Mouse (Mus musculus): ENCODE results near the gene Tmem88b. TPM values are rescaled to one million over a fixed set of nuclear protein-coding genes. Genes with fewer than 3 reads are reported as not detected.

Tmem88b gene
- total RNA-seq, 2 experiments from 2014 or later = 1.3 TPM

Small RNAs within 50 kb of the gene (microRNA-seq; reads per million reads assigned to microRNA genes)
- not detected for gene Gm27743

Other genes with a start within 250 kb of the Tmem88b start
- 10 to 100 TPM; 58.8 to 59.5 TPM for gene Nadk, start 223.5 kb downstream of the Tmem88b start, total RNA-seq (2021)
- 10 to 100 TPM; 39.1 to 40.6 TPM for gene Slc35e2, start 184.5 kb downstream of the Tmem88b start, total RNA-seq (2021)
- gene Cdk11b, start 161.0 kb downstream of the Tmem88b start, total RNA-seq (2021) = 10 to 100 TPM; 55.5 to 60.6 TPM
- not detected for gene Gm10563, start 140.5 kb downstream of the Tmem88b start, total RNA-seq (2021)
- gene Mmp23, start 132.5 kb downstream of the Tmem88b start, total RNA-seq (2021) = 1 to 10 TPM; 3.9 to 4.8 TPM
- 100 to 1,000 TPM in 1 of 2 experiments, 10 to 100 TPM in 1; 91.0 to 105 TPM for gene Mib2, start 116.7 kb downstream of the Tmem88b start, total RNA-seq (2021)
- 10 to 100 TPM; 20.3 to 22.0 TPM for gene Fndc10, start 91.5 kb downstream of the Tmem88b start, total RNA-seq (2021)
- 10 to 100 TPM; 82.1 to 83.7 TPM for gene Ssu72, start 81.1 kb downstream of the Tmem88b start, total RNA-seq (2021)
- gene Tmem240, start 51.1 kb downstream of the Tmem88b start, total RNA-seq (2021) = 10 to 100 TPM; 41.0 to 44.8 TPM
- 10 to 100 TPM; 64.8 to 69.8 TPM for gene Atad3a, start 24.8 kb downstream of the Tmem88b start, total RNA-seq (2021)
- gene Vwa1, start 11.2 kb downstream of the Tmem88b start, total RNA-seq (2021) = 10 to 100 TPM; 15.6 to 16.4 TPM
- gene Ankrd65, start 4.6 kb upstream of the Tmem88b start, total RNA-seq (2021) = not detected
- 100 to 1,000 TPM; 102 to 104 TPM for gene Mrpl20, start 17.0 kb upstream of the Tmem88b start, total RNA-seq (2021)
- 10 to 100 TPM; 84.1 to 85.0 TPM for gene Ccnl2, start 26.6 kb upstream of the Tmem88b start, total RNA-seq (2021)
- 10 to 100 TPM; 59.7 to 62.7 TPM for gene Aurkaip1, start 45.4 kb upstream of the Tmem88b start, total RNA-seq (2021)
- 10 to 100 TPM; 15.0 to 15.1 TPM for gene Mxra8, start 53.8 kb upstream of the Tmem88b start, total RNA-seq (2021)
- 10 to 100 TPM; 82.5 to 88.2 TPM for gene Dvl1, start 61.5 kb upstream of the Tmem88b start, total RNA-seq (2021)
- gene Tas1r3, start 77.5 kb upstream of the Tmem88b start, total RNA-seq (2021) = under 1 TPM; 0.28 to 0.32 TPM
- gene Cptp, start 83.6 kb upstream of the Tmem88b start, total RNA-seq (2021) = 10 to 100 TPM; 26.6 to 27.5 TPM
- 10 to 100 TPM; 44.1 to 54.7 TPM for gene Ints11, start 83.7 kb upstream of the Tmem88b start, total RNA-seq (2021)
- gene Pusl1, start 105.9 kb upstream of the Tmem88b start, total RNA-seq (2021) = 10 to 100 TPM; 62.3 to 68.1 TPM
- 100 to 1,000 TPM; 164 to 168 TPM for gene Acap3, start 105.9 kb upstream of the Tmem88b start, total RNA-seq (2021)
- gene Ube2j2, start 158.0 kb upstream of the Tmem88b start, total RNA-seq (2021) = 100 to 1,000 TPM in 1 of 2 experiments, 10 to 100 TPM in 1; 96.0 to 101 TPM
- 10 to 100 TPM; 12.0 to 14.8 TPM for gene C1qtnf12, start 176.4 kb upstream of the Tmem88b start, total RNA-seq (2021)
- gene B3galt6, start 206.8 kb upstream of the Tmem88b start, total RNA-seq (2021) = 10 to 100 TPM; 12.9 to 13.7 TPM
- gene Sdf4, start 207.0 kb upstream of the Tmem88b start, total RNA-seq (2021) = 100 to 1,000 TPM; 111 to 112 TPM
- gene Tnfrsf4, start 228.0 kb upstream of the Tmem88b start, total RNA-seq (2021) = 1 to 10 TPM; 1.3 to 1.5 TPM
- gene Tnfrsf18, start 240.3 kb upstream of the Tmem88b start, total RNA-seq (2021) = not detected

Data from left cerebral cortex, postnatal 4 days (tissue).